Mouse (Mus musculus) kidney, adult 2 months (tissue): ENCODE measurements around the gene Kansl3.

Experiments used
- CTCF ChIP-seq: fragments of 200-500 bp; conservative IDR thresholded peaks from 2 replicates; pipeline ENCODE4 v1.5.1; 2011; ENCODE audit warnings: low read depth, mild to moderate bottlenecking, control low read depth, low read length, moderate library complexity, mixed read lengths; ENCODE audit not compliant: insufficient read depth, insufficient read length
- POLR2A ChIP-seq: fragments of 200-500 bp; IDR thresholded peaks from one replicate; pipeline ENCODE4 v1.6.1; 2011; ENCODE audit warnings: low read depth, low read length, control low read depth

GRCm38 (mm10) chr1:36367698-36368097 is 1.3 kb downstream of the Kansl3 start:
- TF ChIP-seq CTCF (no peak), POLR2A (no peak)
